Mouse (Mus musculus) left cerebral cortex, postnatal 14 days (tissue): ENCODE measurements around the gene Fastkd3. TPM values are rescaled to one million over a fixed set of nuclear protein-coding genes. Genes with fewer than 3 reads are reported as not detected.
"Not testable (repeated sequence)": the region's sequence is repeated elsewhere in the genome, so short reads cannot be mapped to it uniquely, and the experiment has no call there.

Experiments
- DNase-seq, 2 experiments: peaks; one replicate each; pipeline ENCODE4 v3.0.0; 2021 to 2022; ENCODE audit warnings: low spot score in 2 of 2, mixed read lengths in 1 of 2
- intact Hi-C: fragments of 180-260 bp; cut with DNase I; formaldehyde crosslinking; loops from one replicate; pipeline ENCODE4 v1.15.1; 2025
- long read RNA-seq, 2 experiments: library from polyadenylated mRNA; stranded (forward); transcript quantifications; one replicate each; pipeline ENCODE4 v2.0.0; 2021
- total RNA-seq, 2 experiments: library from RNA; stranded (reverse); gene quantifications; 2 replicates each; pipeline ENCODE4 v1.2.3; 2021

Gene Fastkd3
- total RNA-seq = 10 to 100 TPM; 13.1 to 15.4 TPM
- long read RNA-seq, experiment 1, transcript Fastkd3-201 (7 exons, 2,421 nt) = major isoform, 7 of 24 reads
- long read RNA-seq, experiment 1, partial matches to known transcripts = 3 of 24 reads
- long read RNA-seq, experiment 1, other reads (novel, unspliced or antisense) = 12 of 24 reads
- long read RNA-seq, experiment 2, partial matches to known transcripts = 1 of 22 reads
- long read RNA-seq, experiment 2, other reads (novel, unspliced or antisense) = 13 of 22 reads

GRCm38 (mm10) chr13:68581747-68582516, at the start of gene Fastkd3, which contains the start of gene Mtrr:
TSS of gene Fastkd3 (plus strand) at chr13:68582234.
TSS of gene Mtrr (minus strand) at chr13:68582149.
- peak; percentile 98 to 99 for DNase-seq
- intact Hi-C loops = no loop called here

- DNase-seq, intact Hi-C loops: not testable (repeated sequence)
These were observed 28.6 kb upstream of the Fastkd3 start for GRCm38 (mm10) chr13:68553391-68553790.

- intact Hi-C loops = no loop called here
These were observed 13.9 kb upstream of the Fastkd3 start for GRCm38 (mm10) chr13:68568110-68568509.

GRCm38 (mm10) chr13:68568548-68568947, 13.5 kb upstream of the Fastkd3 start:
- intact Hi-C loops = no loop called here
- DNase-seq = peak in 1 of 2 experiments; percentile 0

More at GRCm38 (mm10) chr13:68568110-68568509, 13.9 kb upstream of the Fastkd3 start:
- DNase-seq = peak in 1 of 2 experiments; percentile 0

- DNase-seq = peak; percentile 86 to 89
- intact Hi-C loops = no loop called here
These were observed 12.3 kb upstream of the Fastkd3 start for GRCm38 (mm10) chr13:68569589-68570336.

GRCm38 (mm10) chr13:68572247-68572646, 9.8 kb upstream of the Fastkd3 start:
- intact Hi-C loops = no loop called here
- DNase-seq = no peak

GRCm38 (mm10) chr13:68572966-68573913, 8.8 kb upstream of the Fastkd3 start:
- DNase-seq = no peak
- intact Hi-C loops = no loop called here

GRCm38 (mm10) chr13:68574398-68574797, 7.6 kb upstream of the Fastkd3 start:
- no peak for DNase-seq
- intact Hi-C loops = no loop called here

- intact Hi-C loops = no loop called here
- peak in 1 of 2 experiments; percentile 81 for DNase-seq
These were observed 4.1 kb upstream of the Fastkd3 start for GRCm38 (mm10) chr13:68577945-68578344.

- DNase-seq = no peak
- intact Hi-C loops = no loop called here
These were observed 821 bp upstream of the Fastkd3 start for GRCm38 (mm10) chr13:68581086-68581740.

GRCm38 (mm10) chr13:68582517-68582780, 415 bp downstream of the Fastkd3 start:
- DNase-seq = no peak
- intact Hi-C loops = no loop called here

- intact Hi-C loops = no loop called here
- DNase-seq = no peak
These were observed 1.9 kb downstream of the Fastkd3 start for GRCm38 (mm10) chr13:68583961-68584360.

GRCm38 (mm10) chr13:68585441-68585840, 3.4 kb downstream of the Fastkd3 start:
- no peak for DNase-seq
- intact Hi-C loops = no loop called here

GRCm38 (mm10) chr13:68588352-68588751, 6.3 kb downstream of the Fastkd3 start:
- DNase-seq = no peak
- intact Hi-C loops = no loop called here

- DNase-seq = peak; percentile 48 to 74
- intact Hi-C loops = no loop called here
These were observed 11.8 kb downstream of the Fastkd3 start for GRCm38 (mm10) chr13:68593797-68594196.

- intact Hi-C loops = loop anchor here (5.0 kb wide), 1 partner anchor 890 kb away; no protein-coding TSS in a partner anchor
- peak; percentile 42 to 59 for DNase-seq
These were observed 15.2 kb downstream of the Fastkd3 start, which contains the start of gene 1700001L19Rik for GRCm38 (mm10) chr13:68597199-68597598. TSS of gene 1700001L19Rik (plus strand) at chr13:68597421.

- intact Hi-C loops = loop anchor here (5.0 kb wide), 1 partner anchor 890 kb away; no protein-coding TSS in a partner anchor
- no peak for DNase-seq
These were observed 15.6 kb downstream of the Fastkd3 start for GRCm38 (mm10) chr13:68597667-68598066.

- intact Hi-C loops = loop anchor here (5.0 kb wide), 1 partner anchor 888 kb away; no protein-coding TSS in a partner anchor
- DNase-seq = no peak
These were observed 16.9 kb downstream of the Fastkd3 start for GRCm38 (mm10) chr13:68598953-68599352.
